Mouse (Mus musculus) lung, adult 2 months (tissue): ENCODE data around the gene Cxcr4.

ENCODE experiments used
- CTCF ChIP-seq: fragments of 200-500 bp; IDR thresholded peaks from 2 replicates; pipeline ENCODE4 v1.5.1; 2011; ENCODE audit warnings: mild to moderate bottlenecking, low read length, control low read depth; ENCODE audit not compliant: insufficient read depth
- POLR2A ChIP-seq: fragments of 200-500 bp; IDR thresholded peaks from 2 replicates; pipeline ENCODE4 v1.6.1; 2011; ENCODE audit warnings: low read depth, mild to moderate bottlenecking, control low read depth, low read length, borderline replicate concordance; ENCODE audit errors: extremely low read depth

DNA sequence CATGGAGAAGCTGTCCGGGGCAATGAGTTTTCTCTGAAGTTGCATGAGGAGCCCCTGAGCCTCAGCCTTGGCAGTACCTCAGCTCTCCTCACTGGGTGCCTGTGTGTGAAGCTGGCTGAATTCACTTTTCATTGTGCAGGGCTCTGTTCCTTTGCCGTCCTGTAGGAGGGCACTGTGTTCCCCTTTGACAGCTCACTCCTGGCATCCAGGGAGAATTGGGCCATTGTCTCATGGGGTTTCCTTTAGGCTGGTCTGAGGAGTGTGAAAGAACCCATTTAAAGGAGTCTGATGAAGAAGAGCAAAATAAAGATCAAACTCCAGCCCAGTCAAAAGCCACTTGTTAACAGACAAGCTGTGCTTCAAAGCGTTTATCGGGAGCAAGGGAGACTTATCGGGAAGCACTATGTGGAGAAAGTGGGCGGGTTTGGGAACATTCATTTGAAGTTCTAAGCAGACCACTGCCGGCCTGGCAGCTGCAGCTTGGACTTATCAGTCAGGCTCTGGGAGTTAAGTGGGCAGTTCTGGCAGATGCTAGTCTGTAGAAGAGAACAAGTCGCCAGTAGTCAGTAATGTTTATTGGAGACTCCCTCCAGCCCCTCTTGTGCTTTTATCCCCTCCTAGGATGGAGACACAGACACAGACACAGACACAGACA is 40.2 kb downstream of the Cxcr4 start:
- TF ChIP-seq POLR2A (no peak), CTCF (no peak)
